Mouse (Mus musculus): ENCODE data around the gene Mtch1. TPM values are rescaled to one million over a fixed set of nuclear protein-coding genes. Genes with fewer than 3 reads are reported as not detected.

The Mtch1 gene
- polyA plus RNA-seq, 1 experiment from 2014 or later, result 59.4 TPM

DNA sequence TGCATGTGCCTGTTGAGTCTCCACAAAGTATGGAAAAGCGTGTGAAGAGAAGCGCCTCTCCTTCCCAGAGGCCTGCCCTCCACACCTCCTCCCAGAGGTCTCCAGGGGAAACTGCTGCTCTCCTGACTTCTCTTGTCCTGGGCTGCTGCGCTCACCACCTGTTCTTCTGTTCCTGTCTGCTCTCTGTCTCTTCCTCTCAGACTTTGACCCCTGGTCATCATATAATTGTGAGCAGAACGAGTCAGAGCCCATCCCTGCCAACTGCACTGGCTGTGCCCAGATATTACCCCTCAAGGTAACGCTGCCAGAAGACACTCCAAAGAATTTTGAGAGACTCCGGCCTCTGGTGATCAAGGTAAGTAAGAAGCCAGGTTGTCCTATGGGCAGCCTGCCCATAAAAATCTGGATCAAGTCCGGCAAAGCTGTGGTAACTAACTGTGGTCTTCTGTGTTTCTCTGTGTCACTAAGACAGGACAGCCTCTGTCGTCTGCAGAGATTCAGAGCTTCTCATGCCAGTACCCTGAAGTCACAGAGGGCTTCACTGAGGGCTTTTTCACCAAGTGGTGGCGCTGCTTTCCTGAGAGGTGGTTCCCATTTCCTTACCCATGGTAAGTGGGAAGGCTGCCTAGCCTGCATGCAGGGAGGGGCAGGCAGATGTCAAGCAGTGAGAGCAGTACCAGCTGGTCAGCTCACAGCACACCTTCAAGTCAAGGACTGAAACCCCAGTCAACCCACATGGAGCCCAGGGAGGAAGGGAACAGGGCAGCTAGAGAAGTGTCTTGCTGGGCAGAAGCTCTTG lies 53.7 kb downstream of the Mtch1 start:
- no peak for ATAC-seq (ENCODE audit: insufficient read depth)
- Histone ChIP-seq H3K9me3 (replicated peaks) (no peaks in the 10 kb centered on the region), H3K4me1 (replicated peaks) (peaks cover 17% of the 10 kb centered on the region; the same call in 1 of the 2 replicates), H3K9ac (no peak overlapping the region), H3K27me3 (no peaks in the 10 kb centered on the region), H3K36me3 (replicated peaks) (peaks cover 37% of the 10 kb centered on the region), H3K4me2 (no peak overlapping the region), H3K27ac (replicated peaks) (no peak overlapping the region), H3K4me3 (replicated peaks) (no peak overlapping the region)
- 73% methylated on average over 9 of the region's 9 CpGs for WGBS (ENCODE audit: insufficient replicate concordance)

DNA sequence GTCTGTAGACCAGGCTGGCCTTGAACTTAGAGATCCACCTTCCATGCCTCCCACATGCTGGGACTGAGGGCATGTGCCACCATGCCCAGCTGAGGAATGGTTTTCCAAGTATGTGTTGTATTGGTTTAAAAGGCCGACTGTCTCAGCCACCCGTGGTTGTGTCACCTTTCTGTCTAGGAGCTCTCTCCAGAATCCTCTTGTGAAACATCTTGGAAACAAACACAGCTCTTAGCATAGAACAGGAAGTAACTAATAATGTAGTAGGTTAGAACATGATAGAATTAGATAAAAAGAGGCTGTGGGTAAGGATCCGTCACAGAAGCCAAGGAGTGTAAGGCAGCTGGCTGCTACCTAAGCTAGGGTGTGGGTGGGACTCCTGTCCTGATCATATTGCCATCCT lies 54.7 kb downstream of the Mtch1 start:
- no peak overlapping the region for H3K27ac ChIP-seq (replicated peaks)
- H3K4me1 ChIP-seq (replicated peaks), result peaks cover 17% of the 10 kb centered on the region; the same call in 1 of the 2 replicates
- H3K9me3 ChIP-seq (replicated peaks), result no peaks in the 10 kb centered on the region
- H3K4me3 ChIP-seq (replicated peaks), result no peak overlapping the region
- no peak overlapping the region for H3K9ac ChIP-seq
- H3K36me3 ChIP-seq (replicated peaks), result peaks cover 28% of the 10 kb centered on the region
- no peak overlapping the region for H3K4me2 ChIP-seq
- WGBS (ENCODE audit: insufficient replicate concordance), result 55% methylated on average over 3 of the region's 3 CpGs
- no peak for ATAC-seq (ENCODE audit: insufficient read depth)
- no peaks in the 10 kb centered on the region for H3K27me3 ChIP-seq

DNA sequence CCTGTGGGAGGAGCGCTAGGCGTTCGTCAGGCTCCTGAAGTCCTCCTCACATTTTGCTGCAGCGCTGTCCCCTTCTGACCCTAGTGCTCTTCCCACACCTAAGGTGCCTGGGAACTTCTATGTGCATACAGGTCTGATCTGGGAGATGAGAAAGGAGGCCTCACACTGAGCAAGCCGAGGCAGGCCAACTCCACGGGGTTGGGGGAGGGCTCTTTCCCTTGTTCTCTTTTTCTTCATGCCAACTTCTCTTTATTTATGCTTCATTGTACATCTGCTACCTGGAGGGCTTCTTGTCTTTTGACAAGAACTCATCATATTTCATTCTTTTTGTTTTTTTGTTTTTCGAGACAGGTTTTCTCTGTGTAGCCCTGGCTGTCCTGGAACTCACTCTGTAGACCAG lies 55.9 kb downstream of the Mtch1 start:
- no peak overlapping the region for H3K27ac ChIP-seq (replicated peaks)
- H3K27me3 ChIP-seq, result no peaks in the 10 kb centered on the region
- peaks cover 9% of the 10 kb centered on the region; the same call in 1 of the 2 replicates for H3K4me1 ChIP-seq (replicated peaks)
- H3K4me3 ChIP-seq (replicated peaks), result no peak overlapping the region
- ATAC-seq (ENCODE audit: insufficient read depth), result no peak
- WGBS (ENCODE audit: insufficient replicate concordance), result 68% methylated on average over 7 of the region's 7 CpGs
- H3K9ac ChIP-seq, result no peak overlapping the region
- peaks cover 36% of the 10 kb centered on the region for H3K36me3 ChIP-seq (replicated peaks)
- H3K9me3 ChIP-seq (replicated peaks), result no peaks in the 10 kb centered on the region
- no peak overlapping the region for H3K4me2 ChIP-seq

DNA sequence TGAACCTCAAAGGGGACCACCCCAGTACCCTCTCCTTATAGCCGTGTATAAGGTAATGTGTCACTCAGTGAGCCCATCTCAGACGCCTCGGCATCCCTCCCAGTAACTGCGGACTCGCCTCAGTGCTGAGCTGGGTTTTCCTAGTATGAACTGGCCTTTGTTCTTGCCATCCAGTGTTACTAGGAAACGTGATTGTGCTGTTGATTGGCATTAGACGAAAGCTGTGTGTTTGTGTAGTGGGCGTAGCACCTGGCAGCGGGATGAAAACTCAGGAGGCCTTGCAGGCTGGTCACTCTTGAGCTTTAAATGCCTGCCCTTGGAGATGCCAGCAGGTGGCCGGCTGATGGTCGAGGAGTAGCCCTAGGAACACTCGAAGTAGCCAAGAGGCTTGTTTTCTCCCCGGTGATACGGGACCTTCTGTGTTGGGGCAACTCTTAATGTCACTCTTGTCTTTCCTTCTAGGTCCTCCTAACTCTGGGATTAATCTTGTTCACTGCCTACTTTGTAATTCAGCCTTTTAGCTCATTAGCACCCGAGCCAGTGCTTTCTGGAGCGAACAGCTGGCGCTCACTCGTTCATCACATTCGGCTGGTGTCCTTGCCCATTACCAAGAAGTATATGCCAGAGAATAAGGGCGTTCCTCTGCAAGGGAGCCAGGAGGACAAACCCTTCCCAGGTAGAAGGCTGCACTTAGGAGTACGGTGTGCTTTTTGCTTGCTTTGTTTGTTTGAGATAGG lies 65.3 kb downstream of the Mtch1 start:
- Histone ChIP-seq H3K27ac (replicated peaks) (no peak overlapping the region), H3K36me3 (replicated peaks) (peaks cover 78% of the 10 kb centered on the region)
- ATAC-seq (ENCODE audit: insufficient read depth), result no peak

More for the DNA sequence above, 65.3 kb downstream of the Mtch1 start:
- Histone ChIP-seq H3K4me1 (replicated peaks) (peaks cover 6% of the 10 kb centered on the region; the same call in 1 of the 2 replicates), H3K9me3 (replicated peaks) (no peaks in the 10 kb centered on the region), H3K4me2 (no peak overlapping the region), H3K9ac (no peak overlapping the region), H3K4me3 (replicated peaks) (no peak overlapping the region), H3K27me3 (no peaks in the 10 kb centered on the region)
- 79% methylated on average over 21 of the region's 21 CpGs for WGBS (ENCODE audit: insufficient replicate concordance)

Other genes with a start within 250 kb of the Mtch1 start
- gene Rab44, start 233.8 kb downstream of the Mtch1 start, polyA plus RNA-seq (2015; fragmentation: Nextera tagmentation; extraction: Ambion mirVana), result 7.8 and 10.0 TPM in 2 replicates
- gene Cpne5, start 109.8 kb downstream of the Mtch1 start, polyA plus RNA-seq (2015; fragmentation: Nextera tagmentation; extraction: Ambion mirVana), result 0.05 and 0.12 TPM in 2 replicates
- 86.2 and 92.9 TPM in 2 replicates for gene Ppil1, start 83.7 kb downstream of the Mtch1 start, polyA plus RNA-seq (2015; fragmentation: Nextera tagmentation; extraction: Ambion mirVana)
- 62.7 and 69.9 TPM in 2 replicates for gene BC004004, start 79.1 kb downstream of the Mtch1 start, polyA plus RNA-seq (2015; fragmentation: Nextera tagmentation; extraction: Ambion mirVana)
- gene Pi16, start 30.3 kb downstream of the Mtch1 start, polyA plus RNA-seq (2015; fragmentation: Nextera tagmentation; extraction: Ambion mirVana), result 1.9 and 2.4 TPM in 2 replicates
- gene Fgd2, start 13.0 kb upstream of the Mtch1 start, polyA plus RNA-seq (2015; fragmentation: Nextera tagmentation; extraction: Ambion mirVana), result 6.5 and 8.4 TPM in 2 replicates
- gene Pim1, start 142.8 kb upstream of the Mtch1 start, polyA plus RNA-seq (2015; fragmentation: Nextera tagmentation; extraction: Ambion mirVana), result 93.3 and 93.5 TPM in 2 replicates
- not detected in 2 replicates for gene Gm17657, start 201.7 kb upstream of the Mtch1 start, polyA plus RNA-seq (2015; fragmentation: Nextera tagmentation; extraction: Ambion mirVana)
- 2.9 and 3.3 TPM in 2 replicates for gene Tbc1d22b, start 201.9 kb upstream of the Mtch1 start, polyA plus RNA-seq (2015; fragmentation: Nextera tagmentation; extraction: Ambion mirVana)
- 0.10 and 0.23 TPM in 2 replicates for gene Tmem217, start 204.5 kb upstream of the Mtch1 start, polyA plus RNA-seq (2015; fragmentation: Nextera tagmentation; extraction: Ambion mirVana)

Measured in liver, embryonic 15.5 days (tissue).